Mouse (Mus musculus) kidney, embryonic 14.5 days (tissue): ENCODE measurements at regions not wholly inside any gene's neighbourhood (a gene's known extent, or its start where the extent isn't known, plus 50 kb on each side); places are given as distances from the start of the nearest gene placed in this dataset.

Source experiments
- ATAC-seq: fragments of 200-750 bp; cut with Nextera tagmentation; 2 replicates; pipeline ENCODE4 v1.8.0; 2017; ENCODE audit warnings: moderate number of reproducible peaks, mild to moderate bottlenecking, moderate TSS enrichment, moderate library complexity; ENCODE audit not compliant: low FRiP score, low TSS enrichment
- H3K27ac ChIP-seq: fragments of 300-500 bp; sonication (generic); 2 replicates; pipeline ENCODE4 v1.5.1; 2014; ENCODE audit warnings: low read depth, mild to moderate bottlenecking, low read length, moderate library complexity, mixed read lengths
- H3K27me3 ChIP-seq: fragments of 300-500 bp; sonication (generic); 2 replicates; pipeline ENCODE4 v1.6.1; 2014; ENCODE audit warnings: mild to moderate bottlenecking, low read length; ENCODE audit not compliant: control insufficient read depth, insufficient read depth
- H3K36me3 ChIP-seq: fragments of 300-500 bp; sonication (generic); 2 replicates; pipeline ENCODE4 v1.6.1; 2014; ENCODE audit warnings: low read length, mixed read lengths; ENCODE audit not compliant: control insufficient read depth, insufficient read depth
- H3K4me1 ChIP-seq: fragments of 300-500 bp; sonication (generic); 2 replicates; pipeline ENCODE4 v1.6.1; 2014; ENCODE audit warnings: low read length, mixed read lengths; ENCODE audit not compliant: control insufficient read depth, insufficient read depth
- H3K4me2 ChIP-seq: fragments of 300-500 bp; sonication (generic); replicated peaks from 2 replicates; pipeline ENCODE4 v1.6.1; 2014; ENCODE audit warnings: low read depth, mild to moderate bottlenecking, low read length
- H3K4me3 ChIP-seq: fragments of 300-500 bp; sonication (generic); 2 replicates; pipeline ENCODE4 v1.5.1; 2014; ENCODE audit warnings: mild to moderate bottlenecking, low read length
- H3K9ac ChIP-seq: fragments of 300-500 bp; sonication (generic); 2 replicates; pipeline ENCODE4 v1.6.1; 2014; ENCODE audit warnings: low read depth, mild to moderate bottlenecking, low read length, moderate library complexity
- H3K9me3 ChIP-seq: fragments of 300-500 bp; sonication (generic); 2 replicates; pipeline ENCODE4 v1.6.1; 2016; ENCODE audit warnings: low read length; ENCODE audit not compliant: control insufficient read depth
- WGBS: fragments of 180-500 bp; shearing (Covaris S2); extraction: QIAGEN DNeasy Blood & Tissue Kit; methylation state at CpG from one replicate; pipeline ENCODE4 v1.1.7; 2014; 5-methylcytosine and 5-hydroxymethylcytosine counted together

- Histone ChIP-seq H3K36me3 (no peaks in the 10 kb centered on the region), H3K4me1 (no peaks in the 10 kb centered on the region), H3K4me2 (no peak overlapping the region), H3K4me3 (no peak overlapping the region), H3K9me3 (no peaks in the 10 kb centered on the region), H3K27ac (no peak overlapping the region), H3K27me3 (no peaks in the 10 kb centered on the region), H3K9ac (no peak overlapping the region)
- ATAC-seq = no peak
- 65% methylated on average over 4 of the region's 4 CpGs for WGBS
Observed at GRCm38 (mm10) chr13:72848097-72848496, 219.5 kb downstream of the Irx2 start.

GRCm38 (mm10) chr13:72849841-72850240 is 221.2 kb downstream of the Irx2 start:
- 72% methylated on average over 11 of the region's 11 CpGs for WGBS

DNA sequence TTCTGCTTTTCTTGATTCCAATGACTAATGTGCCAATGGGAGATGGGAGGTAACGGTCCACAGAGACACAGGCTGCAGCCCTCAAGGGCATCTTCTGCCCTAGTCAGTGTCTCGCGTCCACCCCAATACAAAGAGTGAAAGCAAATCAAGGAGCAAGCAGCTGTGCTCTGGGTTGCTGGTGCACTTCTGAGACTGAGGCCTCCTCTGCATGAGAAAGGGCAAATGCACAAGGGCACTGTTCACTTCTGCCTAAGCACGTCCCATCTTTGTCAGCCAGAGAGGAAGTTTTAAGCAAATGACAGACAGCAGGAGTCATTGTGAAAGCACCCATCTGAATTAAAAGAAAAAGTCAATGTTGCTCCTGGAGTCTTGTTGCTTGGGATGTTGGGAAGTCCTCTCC is 224.3 kb downstream of the Irx2 start:
- H3K27me3 ChIP-seq = no peaks in the 10 kb centered on the region
- H3K27ac ChIP-seq = no peak overlapping the region
- no peak for ATAC-seq
- no peak overlapping the region for H3K9ac ChIP-seq
- WGBS = 78% methylated on average over 4 of the region's 4 CpGs
- no peak overlapping the region for H3K4me3 ChIP-seq
- H3K9me3 ChIP-seq = no peaks in the 10 kb centered on the region
- H3K4me1 ChIP-seq = no peaks in the 10 kb centered on the region
- H3K4me2 ChIP-seq = no peak overlapping the region
- no peaks in the 10 kb centered on the region for H3K36me3 ChIP-seq

More at GRCm38 (mm10) chr13:72849841-72850240, 221.2 kb downstream of the Irx2 start:
- Histone ChIP-seq H3K36me3 (no peaks in the 10 kb centered on the region), H3K27ac (no peak overlapping the region), H3K4me1 (no peaks in the 10 kb centered on the region), H3K27me3 (no peaks in the 10 kb centered on the region), H3K9me3 (no peaks in the 10 kb centered on the region), H3K4me2 (no peak overlapping the region), H3K9ac (no peak overlapping the region), H3K4me3 (no peak overlapping the region)
- no peak for ATAC-seq

DNA sequence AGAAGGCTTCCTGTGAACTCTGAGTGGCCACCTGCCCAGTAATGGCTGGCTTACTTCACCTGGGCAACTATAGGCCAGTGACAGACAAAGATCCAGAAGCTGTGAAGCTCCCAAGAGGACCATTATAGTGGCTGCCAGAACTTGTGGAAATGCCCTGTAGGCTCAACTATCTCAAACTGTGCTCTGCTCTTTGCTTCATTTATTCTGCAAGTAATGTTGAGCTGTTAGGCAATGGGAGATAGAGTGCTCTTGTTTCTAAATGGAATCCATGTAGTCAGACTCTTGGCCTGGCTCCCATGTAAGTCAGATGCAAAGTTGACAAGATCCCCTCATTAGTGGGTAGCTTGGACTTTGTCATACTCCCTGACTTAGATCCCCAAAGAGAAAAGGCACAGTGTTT is 247.3 kb downstream of the Irx2 start:
- Histone ChIP-seq H3K27me3 (no peaks in the 10 kb centered on the region; the same call in none of the 2 replicates), H3K9ac (no peak overlapping the region), H3K36me3 (no peaks in the 10 kb centered on the region), H3K9me3 (no peaks in the 10 kb centered on the region), H3K4me1 (no peaks in the 10 kb centered on the region), H3K4me3 (no peak overlapping the region), H3K27ac (no peak overlapping the region), H3K4me2 (no peak overlapping the region)
- ATAC-seq = no peak

GRCm38 (mm10) chr13:72894982-72895381 is 266.4 kb downstream of the Irx2 start:
- Histone ChIP-seq H3K4me1 (no peaks in the 10 kb centered on the region), H3K27ac (no peak overlapping the region), H3K9ac (no peak overlapping the region), H3K4me3 (no peak overlapping the region), H3K9me3 (no peaks in the 10 kb centered on the region), H3K4me2 (no peak overlapping the region), H3K27me3 (peaks cover 45% of the 10 kb centered on the region), H3K36me3 (no peaks in the 10 kb centered on the region)
- 0 out of 2 replicates have a peak, but pooled peaks have one; percentile 52 for ATAC-seq
- 19% methylated on average over 11 of the region's 11 CpGs for WGBS

- WGBS = 31% methylated on average over 2 of the region's 2 CpGs
Observed at GRCm38 (mm10) chr13:72902576-72902975, 274.0 kb downstream of the Irx2 start.

GRCm38 (mm10) chr13:72918895-72919294 is 290.3 kb downstream of the Irx2 start:
- Histone ChIP-seq H3K4me1 (no peaks in the 10 kb centered on the region), H3K27ac (no peak overlapping the region), H3K4me3 (no peak overlapping the region), H3K4me2 (no peak overlapping the region), H3K9me3 (no peaks in the 10 kb centered on the region), H3K36me3 (no peaks in the 10 kb centered on the region), H3K9ac (no peak overlapping the region), H3K27me3 (no peaks in the 10 kb centered on the region)
- 89% methylated on average over 4 of the region's 4 CpGs for WGBS
- ATAC-seq = no peak

More at GRCm38 (mm10) chr13:72902576-72902975, 274.0 kb downstream of the Irx2 start:
- Histone ChIP-seq H3K36me3 (no peaks in the 10 kb centered on the region), H3K4me2 (no peak overlapping the region), H3K4me3 (no peak overlapping the region), H3K9ac (no peak overlapping the region), H3K27me3 (peaks cover 18% of the 10 kb centered on the region), H3K4me1 (no peaks in the 10 kb centered on the region), H3K27ac (no peak overlapping the region), H3K9me3 (no peaks in the 10 kb centered on the region)
- ATAC-seq = no peak

DNA sequence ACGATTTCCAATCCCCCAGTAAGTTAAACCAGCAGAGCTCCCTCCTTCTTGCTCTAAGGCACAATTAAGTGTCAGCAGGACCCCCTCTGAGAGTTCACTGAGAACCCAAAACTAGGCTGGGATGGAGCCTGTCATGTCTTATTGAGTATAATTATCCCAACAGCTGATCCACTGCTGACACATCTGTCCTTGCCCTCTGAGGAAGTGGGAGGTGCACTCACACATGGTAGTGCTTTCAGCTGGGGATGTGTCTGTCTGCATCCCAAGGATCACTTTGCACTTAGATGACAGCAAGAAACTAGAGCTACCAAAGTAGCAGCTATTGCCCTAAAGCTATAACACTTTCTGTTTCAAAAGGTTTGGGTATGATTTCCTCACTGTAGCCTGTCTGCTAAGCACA is 291.7 kb downstream of the Irx2 start:
- no peak overlapping the region for H3K27ac ChIP-seq
- no peaks in the 10 kb centered on the region for H3K9me3 ChIP-seq
- 21% methylated on average over 1 of the region's 1 CpGs for WGBS
- no peak overlapping the region for H3K4me2 ChIP-seq
- ATAC-seq = no peak
- H3K4me1 ChIP-seq = no peaks in the 10 kb centered on the region
- no peak overlapping the region for H3K9ac ChIP-seq
- H3K4me3 ChIP-seq = no peak overlapping the region
- no peaks in the 10 kb centered on the region for H3K36me3 ChIP-seq
- no peaks in the 10 kb centered on the region for H3K27me3 ChIP-seq

GRCm38 (mm10) chr13:72924560-72925135 is 296.0 kb downstream of the Irx2 start:
- Histone ChIP-seq H3K36me3 (no peaks in the 10 kb centered on the region), H3K9me3 (no peaks in the 10 kb centered on the region), H3K4me2 (no peak overlapping the region), H3K4me3 (no peak overlapping the region), H3K9ac (no peak overlapping the region), H3K4me1 (no peaks in the 10 kb centered on the region), H3K27me3 (no peaks in the 10 kb centered on the region), H3K27ac (no peak overlapping the region)
- 23% methylated on average over 6 of the region's 6 CpGs for WGBS
- ATAC-seq = no peak
